Mouse (Mus musculus): ENCODE data around the gene Kcnj12.

Kcnj12 gene

DNA sequence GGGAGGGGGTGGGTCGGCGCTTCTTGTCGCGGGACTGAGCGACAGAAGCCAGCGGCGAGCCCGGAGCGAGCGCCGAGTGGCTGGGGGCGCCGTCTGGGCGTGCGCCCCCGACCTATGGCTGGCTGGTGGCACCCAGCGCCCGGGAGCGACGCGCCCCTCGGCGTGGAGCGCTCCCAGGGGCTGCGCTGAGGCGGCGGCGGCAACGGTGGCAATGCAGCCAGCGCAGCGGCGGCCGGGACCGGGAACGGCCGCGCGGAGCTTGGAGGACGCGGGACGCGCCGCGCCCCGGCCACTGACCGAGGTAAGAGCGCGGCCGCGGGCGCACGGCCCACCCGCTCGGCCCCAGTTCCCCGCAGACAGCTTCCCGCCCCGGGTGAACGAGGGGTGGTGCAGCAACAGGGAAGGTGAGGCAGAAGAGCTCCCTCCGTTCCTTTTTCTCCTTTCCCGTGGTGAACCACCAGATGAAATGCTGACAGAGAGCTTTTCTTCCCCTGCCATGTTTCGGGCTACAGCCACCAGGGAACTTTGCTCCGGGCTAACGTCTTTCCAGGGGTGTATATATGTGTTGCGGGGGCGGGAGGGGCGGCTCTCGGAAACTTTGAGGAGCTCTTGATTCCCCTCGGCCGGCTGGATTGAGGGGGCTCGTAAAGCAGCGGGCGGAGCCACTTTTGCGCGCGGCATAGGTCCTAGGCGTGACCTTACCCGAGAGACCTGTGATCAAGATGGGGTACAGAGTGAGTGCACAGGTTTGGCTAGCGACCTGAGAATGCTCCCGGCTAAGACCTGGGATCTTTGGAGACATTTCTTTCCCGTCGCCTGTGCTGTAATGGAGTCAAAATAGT is at the start of gene Kcnj12:
TSS of gene Kcnj12 (plus strand) at position 15 of the 842 bp plus-strand sequence.
- no peak for DNase-seq (ENCODE audit: low spot score)

DNA sequence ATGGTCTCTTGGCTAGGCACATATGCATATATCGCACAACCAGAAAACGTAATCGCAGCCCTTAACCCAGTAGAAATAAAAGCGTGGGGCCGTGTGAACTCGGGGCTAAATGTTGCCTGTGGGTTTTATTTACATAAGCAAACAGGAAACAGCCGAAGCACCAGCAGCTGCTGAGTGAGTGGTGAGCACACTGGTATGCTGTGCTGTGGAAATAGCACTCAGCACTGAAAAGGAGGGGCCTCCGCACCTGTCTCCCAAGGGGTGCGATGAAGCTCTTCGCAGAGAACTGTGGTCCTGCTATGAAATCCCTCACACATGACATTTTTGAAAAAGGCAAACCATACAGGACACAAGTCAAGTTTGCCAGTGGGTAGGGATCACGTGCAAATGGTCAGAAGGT is 47.3 kb upstream of the Kcnj12 start:
- DNase-seq (ENCODE audit: low spot score): no peak

DNA sequence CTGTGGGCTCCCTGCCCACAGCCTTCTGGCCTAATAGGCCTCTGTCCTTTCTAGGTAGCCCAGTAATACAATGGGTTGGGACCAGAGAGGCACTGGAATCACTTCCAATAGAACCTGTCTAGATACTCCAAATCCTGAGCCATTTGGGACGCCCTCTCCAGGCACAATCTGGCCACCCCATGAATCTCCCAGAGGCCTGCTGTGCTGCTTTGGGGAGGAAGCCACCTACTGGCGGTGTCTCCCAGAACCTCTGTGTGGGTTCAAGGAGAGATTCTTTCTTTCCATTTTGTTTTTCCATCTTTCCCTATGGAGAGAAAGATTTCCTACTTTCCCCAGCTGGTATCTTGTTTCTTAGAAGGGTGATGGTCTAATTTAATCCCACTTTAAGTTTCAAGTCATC is 46.1 kb upstream of the Kcnj12 start:
- no peak for DNase-seq (ENCODE audit: low spot score)

DNA sequence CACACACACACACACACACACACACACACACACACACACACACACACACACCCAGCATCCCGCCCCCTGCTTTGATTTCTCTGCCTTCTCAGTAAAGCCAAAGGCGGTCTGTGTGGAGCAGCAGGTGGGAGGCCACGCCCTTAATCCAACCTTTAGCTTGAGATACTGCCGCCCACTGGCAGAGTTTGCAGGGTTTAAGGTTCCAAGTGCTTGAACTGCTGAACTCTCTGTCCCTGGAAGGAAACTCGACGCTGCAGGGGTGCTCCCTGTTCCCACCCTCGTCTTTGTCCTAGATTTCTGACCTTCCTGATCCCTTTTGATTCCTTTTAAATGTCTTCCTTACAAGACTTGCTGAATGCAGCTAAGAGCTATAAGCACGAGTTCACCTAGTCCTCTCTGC is 45.6 kb upstream of the Kcnj12 start:
- no peak for DNase-seq (ENCODE audit: low spot score)

DNA sequence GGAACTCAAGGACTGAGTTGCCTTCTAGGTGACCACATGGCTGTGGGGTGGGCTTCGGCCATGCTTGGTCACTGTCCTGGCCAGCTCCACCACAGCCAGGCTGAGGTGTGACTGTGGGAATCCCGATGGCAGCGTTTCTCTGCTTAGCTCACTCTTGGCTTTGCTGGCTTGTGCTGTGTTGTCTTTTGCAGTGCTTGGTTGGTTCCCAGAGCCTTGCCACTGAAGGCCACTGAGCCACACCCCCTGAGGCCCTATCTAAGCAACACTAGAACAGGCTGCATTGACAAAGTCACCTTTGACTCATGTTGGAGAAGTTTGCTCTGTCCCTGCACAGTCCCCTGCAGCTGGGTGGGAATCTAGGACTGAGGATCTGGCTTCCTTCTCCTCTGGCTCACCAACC is 45.2 kb upstream of the Kcnj12 start:
- no peak for DNase-seq (ENCODE audit: low spot score)

DNA sequence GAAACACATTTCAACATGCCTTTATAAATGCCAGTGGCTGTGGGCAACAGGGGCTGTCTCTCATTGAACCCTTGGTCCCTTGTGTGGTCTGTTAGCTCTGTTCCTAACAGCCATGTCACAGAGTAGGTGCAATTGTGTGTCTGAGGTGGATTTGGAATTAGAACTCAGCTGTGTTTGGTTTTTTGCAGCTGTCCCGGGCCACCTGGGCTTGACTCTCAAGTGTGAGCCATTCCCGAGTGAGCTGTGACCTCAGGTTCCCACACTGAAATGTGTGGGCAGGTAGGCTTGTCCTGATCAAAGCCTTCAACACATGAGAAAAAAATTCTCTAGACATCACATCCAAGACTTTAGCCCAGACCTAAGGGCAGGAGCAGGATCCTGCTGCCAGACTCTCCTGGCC is 43.7 kb upstream of the Kcnj12 start:
- no peak for DNase-seq (ENCODE audit: low spot score)

DNA sequence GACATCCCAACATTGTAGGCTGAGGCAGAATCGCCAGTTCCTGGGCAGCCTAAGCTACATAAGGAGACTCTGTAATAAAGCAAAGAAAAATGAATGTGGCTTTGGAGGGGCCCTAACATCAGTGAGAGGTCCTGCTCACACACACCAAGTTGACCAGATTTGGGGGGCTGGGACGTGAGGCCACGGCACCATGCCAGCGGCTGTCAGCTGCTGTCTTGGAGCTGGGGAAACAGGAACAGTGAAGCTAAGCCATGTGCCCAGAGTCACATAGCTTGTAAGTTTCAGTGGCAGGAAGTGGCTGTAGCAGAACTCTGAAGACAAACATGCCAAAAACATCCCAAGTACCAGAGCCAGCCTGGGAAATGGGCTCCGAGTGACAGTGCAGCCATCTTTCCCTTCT is 42.6 kb upstream of the Kcnj12 start:
- peak; percentile 36 for DNase-seq (ENCODE audit: low spot score)

DNA sequence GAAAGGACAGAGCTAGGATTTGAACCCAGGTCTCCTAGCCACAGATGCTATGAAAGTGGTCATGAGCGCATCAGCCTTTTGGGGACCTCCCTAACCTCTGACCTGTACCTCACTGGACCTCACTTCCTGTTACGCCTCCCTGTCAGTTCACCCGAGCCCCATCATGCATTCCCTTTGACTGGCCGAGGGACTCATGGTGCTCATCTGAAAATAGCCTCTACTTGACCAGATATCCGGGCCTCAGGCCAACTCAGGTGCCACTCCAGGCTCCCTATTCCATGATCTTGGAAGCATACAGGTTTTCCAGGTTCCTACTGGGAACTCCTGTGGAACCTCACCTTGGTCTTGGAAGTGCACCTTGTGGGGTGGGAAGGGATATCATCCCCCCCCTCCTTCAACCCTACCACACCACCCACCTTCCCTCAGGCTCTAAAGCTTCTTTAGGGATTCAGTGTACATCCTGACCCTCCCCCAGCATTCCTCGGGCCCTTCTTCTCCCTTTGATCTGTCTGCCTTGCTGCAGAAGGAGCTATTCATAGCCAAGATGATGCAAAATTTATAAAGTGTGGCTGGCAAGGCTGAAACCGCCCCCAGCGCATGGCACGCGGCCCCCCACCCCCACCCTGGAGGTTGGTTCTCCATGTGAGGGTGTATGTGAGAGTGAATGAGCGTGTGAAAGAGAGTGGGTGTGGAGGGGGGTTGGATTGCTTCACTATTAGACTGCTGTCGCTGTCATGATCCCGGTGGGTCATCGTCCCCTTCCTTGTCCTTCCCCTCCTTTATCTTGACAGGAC is 40.5 kb upstream of the Kcnj12 start:
- DNase-seq (ENCODE audit: low spot score): peak; percentile 32

DNA sequence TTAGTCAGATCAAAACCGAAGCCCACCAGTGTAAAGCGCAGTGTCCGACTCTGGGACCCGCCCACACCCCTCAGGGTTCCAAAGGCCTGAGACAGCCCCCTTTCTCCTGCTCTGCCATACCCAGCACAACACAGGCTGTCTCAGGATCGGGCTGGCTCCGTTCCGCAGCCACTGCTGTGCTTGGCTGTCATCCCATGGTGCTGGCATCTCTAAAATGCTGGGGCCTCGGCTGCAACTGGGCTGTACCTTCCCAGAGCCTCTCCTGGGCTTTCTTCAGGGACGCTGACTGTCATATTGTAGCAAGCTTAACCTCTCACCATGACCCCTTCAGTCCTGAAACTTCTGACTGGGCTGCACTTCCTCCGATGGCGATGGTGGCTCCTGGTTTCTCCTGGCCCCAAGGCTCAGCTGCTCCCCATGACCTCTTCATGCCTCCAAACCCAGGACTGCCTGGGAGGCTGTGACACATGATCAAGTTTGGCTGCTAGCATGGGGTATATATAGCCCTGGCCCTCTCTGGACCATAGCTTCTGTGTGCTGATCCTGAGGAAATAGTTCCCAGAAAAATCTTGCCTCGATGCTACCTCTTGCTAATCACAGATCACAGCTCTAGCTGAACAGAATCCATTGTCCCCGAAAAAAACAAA is 37.3 kb upstream of the Kcnj12 start:
- DNase-seq (ENCODE audit: low spot score): peak; percentile 39

DNA sequence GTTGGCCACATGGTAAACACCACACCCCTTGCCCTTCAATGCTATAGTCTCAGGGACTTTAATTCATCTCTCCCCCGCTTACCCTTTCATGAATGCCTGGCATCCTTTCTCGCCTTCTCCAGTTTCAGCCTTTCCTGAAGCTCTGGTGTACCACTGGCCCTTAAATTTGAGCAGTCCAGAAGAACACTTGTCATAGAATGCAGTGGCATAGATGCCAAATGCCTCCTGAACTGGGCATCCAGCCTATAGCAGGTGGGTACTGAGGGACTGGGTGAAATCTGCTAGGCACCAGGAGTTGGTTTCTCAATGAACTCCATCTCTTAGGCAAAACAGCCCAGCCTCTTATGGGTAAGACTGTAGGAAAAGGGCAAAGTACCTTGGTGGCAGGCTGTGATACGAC is 31.9 kb upstream of the Kcnj12 start:
- DNase-seq (ENCODE audit: low spot score): no peak

DNA sequence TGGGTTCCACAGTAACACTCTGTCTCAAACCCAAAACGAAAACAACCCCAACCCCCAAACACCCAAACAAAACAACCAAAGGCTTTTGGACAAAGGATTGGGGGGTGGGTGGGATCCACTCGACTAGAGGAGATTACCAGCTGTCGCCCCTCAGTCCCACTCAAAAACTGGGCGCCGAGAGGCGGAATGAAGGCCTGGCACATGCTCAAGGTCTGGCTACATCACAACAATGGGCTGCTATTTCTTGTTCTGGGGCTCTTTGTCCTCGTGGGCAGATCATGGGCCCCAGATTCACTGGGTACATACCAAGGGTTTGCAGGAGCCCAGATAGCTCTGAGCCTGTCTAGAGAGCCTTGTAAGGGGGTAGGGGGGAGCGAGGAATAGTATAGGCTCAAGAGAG is 19.6 kb upstream of the Kcnj12 start:
- DNase-seq (ENCODE audit: low spot score): no peak

DNA sequence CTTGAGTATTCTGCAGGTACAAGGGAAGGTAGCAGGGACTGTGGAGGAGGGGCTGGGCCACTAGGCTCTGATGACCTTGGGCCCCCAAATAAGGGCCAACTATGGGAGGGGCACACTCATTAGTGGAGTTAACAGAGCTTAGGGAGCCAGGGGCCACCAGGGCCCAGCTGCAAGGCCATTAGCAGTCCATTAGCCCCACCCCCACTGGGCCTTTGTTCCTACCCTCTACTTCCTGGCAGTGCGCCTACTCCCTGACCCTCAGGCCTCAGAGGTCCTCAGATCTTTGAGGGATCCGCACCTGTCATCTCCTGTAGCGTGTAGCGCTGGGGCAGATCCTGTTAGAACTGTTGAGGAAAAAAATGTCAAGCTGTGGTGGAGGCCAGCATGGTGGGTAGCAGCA is 18.3 kb upstream of the Kcnj12 start:
- DNase-seq (ENCODE audit: low spot score): no peak

DNA sequence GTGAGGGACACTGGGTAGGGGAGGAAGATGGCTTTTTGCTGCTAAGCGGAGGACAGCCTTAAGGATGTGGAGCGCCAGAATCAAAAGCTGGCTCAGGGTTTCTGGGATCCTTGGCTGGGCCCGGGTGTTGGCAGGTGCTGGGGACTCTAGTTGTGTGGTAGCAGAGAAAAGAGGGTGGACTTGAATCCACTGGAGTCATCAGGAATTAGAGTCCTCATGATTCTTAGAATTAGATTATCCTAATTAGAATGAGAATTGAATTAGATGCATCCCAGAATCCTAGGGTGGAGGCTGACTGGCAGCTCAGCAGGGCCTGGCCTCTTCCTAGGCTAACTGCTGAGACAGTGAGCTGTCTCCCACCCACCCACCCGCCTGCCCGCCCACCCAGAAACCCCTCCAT is 17.6 kb upstream of the Kcnj12 start:
- no peak for DNase-seq (ENCODE audit: low spot score)

DNA sequence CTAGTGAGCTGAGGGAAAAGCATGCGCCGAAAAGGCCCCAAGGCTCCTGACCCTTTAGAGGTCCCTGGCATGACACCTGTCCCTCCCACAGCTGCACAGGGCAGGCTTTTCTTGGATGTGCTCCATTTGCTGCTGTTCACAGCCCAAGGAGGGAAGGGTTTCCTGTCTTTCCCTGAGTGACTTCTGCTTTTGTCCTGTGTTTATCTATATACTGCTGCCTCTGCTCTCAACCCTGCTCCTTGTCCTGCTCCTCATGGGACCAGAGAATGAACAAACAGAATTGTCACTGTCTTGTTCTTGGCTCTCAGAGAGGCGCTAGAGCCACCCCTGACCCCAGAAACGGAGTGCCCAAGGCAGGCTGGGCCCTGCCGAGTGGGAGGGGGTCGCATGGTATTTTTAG is 17.0 kb upstream of the Kcnj12 start:
- DNase-seq (ENCODE audit: low spot score): no peak

DNA sequence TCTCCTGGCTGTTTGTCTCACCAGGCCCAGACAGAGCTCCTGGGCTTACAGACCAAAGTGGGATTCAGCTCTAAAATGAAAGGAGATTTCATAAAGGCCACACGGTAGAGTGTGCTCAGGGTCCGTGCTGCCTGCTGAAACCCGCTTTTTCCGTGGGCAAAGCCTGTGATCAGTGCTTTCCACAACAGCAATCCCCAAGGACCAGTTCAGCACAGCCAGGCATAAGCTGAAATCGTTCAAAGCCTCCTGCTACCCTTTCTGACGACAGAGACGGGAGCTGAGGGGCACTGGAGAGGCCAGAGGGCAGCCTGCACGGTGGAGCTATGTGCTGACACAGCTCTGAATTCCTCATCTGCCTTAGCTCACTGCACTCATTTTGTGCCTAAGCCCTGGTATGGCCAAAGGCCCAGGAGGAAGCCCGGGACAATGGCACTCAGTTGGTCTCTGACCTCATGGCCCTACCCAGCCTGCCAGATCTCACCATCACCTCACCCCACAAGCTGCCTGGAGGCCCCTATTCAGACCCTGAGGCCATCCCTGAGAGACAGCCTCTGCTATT is 10.5 kb upstream of the Kcnj12 start:
- DNase-seq (ENCODE audit: low spot score): no peak

DNA sequence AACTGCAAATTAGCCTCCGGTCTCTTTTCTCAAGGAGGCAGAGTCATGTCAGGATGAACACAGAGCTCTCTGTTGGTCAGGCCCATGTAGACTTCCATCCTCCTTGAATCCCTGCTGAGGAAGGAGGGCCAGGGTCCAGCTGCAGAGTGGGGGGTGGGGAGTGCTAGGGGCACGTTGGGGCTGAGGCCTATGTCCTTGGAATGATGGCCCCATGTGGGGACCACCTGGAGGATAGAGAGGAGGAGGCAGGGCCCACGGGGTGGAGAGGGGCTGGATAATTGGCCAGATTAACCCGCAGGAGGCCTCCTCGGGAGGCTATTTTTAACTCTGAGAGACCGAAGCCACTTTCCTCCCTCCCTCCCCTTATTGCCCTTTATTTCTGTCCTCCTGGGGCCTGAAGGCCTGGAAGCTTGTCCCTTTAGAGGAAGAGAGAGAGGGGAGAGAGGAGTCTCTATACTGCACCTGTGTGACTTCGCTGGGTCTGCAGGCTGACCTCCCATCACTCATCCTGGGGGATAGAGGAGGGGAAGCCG is 5.4 kb upstream of the Kcnj12 start:
- no peak for DNase-seq (ENCODE audit: low spot score)

DNA sequence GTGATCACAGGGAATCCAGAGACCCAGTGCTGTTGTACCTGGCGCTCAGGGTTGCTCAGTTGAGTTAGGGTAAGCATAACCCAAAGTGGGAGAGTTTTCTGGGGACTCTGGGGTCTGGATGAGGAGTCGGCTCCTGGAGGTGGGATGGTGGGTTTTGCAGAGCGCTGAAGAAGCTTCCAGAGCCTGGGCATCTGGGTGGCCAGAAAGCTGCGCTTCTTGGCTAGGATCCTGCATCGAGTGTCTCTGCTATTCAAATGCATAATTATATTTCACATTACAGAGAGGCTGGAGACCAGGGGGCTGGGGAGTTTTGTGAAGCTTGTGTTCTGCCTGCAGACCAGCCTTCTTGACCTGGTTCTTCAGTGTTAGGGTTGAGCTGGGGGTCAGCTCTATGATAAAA is 1.2 kb upstream of the Kcnj12 start:
- no peak for DNase-seq (ENCODE audit: low spot score)

DNA sequence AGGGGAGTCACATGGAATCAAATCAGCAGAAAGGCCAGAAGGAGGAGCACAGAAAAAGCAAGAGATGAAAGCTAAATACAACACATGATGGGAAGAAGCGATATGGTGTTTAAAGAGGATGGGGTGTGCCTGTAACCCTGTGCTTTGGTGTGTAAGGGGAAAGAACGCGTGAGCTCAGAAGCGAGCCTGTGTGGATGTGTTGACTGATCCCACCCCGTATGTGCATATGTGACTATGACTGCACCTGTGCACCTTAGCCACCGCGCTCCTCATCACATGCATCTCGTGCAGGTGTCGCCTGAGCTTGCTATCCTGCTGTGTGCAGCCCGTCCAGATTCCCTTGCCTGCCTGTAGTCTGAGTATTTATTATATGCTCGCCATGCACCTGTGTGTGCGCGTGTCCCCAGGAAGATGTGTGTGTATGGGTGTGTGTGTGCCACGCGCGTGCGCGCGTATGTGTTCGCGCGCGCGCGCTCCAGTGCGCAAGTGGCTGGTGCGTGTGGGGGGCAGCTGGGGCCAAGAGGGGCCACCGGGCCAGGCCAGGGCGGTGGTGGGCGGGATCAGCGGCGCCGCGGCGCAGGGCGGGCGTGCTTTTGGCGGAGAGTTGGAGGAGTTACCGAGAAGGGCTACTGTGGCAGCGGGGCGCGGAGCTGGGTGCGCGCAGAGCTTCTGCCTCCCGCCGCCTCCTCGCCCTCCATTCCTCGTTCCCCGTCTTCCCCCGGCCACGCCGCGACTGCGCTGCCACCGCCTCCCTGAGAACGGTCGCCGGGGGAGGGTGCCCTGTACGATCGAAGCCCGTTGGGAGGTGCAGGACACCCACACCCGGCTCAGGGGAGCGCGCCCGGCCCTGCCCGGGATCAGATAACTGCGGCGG is 451 bp upstream of the Kcnj12 start:
- no peak for DNase-seq (ENCODE audit: low spot score)

DNA sequence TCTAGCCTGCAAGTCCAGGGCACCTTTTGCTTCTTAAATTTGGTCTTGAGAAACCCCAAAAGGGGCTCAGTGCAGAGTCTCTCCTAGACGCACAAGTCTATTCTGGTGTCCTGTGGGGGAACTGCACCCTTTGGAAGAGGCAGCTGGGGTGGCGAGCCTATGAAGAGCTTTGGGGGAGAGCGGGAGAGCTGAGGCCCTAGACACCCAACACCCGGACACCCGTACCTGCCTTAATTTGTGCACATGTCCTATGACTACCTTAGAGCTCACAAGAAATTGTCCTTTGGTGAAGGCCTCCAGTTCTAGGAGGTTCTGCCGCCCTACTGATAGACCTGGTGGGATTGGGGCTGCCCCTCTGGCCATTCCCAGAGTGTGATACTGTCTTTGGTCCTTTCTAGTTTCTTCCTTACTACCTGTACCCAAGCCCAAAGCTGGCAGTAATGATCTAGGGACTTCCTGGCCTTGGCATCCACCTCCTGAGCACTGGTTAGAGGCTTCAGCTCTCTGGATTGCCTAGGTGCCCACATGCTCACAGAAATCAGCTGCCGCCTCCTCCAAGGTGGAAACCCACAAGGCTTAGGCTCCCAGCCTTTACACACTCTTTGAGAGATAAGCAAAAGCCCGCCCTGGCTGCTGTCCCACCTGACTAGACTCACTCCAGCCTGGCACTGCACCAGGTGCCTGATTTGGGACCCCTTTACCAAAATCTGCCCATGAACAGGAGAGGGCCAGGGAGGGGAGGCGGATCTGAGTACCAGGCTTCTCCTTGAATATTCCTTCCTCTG is 1.2 kb downstream of the Kcnj12 start:
- DNase-seq (ENCODE audit: low spot score): no peak

DNA sequence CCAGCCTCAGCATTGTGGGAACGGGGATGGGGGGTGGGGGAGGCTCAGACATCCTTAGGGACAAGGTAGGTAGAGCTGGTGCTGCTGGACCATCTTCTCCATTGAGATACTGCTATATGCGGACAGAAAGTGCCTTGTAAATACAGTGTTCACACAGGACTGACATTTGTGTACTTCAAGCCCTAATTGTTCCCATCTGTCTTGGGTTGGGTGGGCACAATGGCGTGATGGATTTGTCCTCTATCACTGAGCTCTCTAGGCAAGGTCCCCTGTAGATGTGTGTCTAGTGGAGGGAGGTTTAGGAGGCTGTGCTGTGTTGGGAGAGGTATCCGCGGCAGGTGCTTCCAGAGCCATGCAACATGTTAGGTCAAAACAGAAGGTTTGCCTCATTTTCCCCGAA is 2.0 kb downstream of the Kcnj12 start:
- DNase-seq (ENCODE audit: low spot score): no peak

DNA sequence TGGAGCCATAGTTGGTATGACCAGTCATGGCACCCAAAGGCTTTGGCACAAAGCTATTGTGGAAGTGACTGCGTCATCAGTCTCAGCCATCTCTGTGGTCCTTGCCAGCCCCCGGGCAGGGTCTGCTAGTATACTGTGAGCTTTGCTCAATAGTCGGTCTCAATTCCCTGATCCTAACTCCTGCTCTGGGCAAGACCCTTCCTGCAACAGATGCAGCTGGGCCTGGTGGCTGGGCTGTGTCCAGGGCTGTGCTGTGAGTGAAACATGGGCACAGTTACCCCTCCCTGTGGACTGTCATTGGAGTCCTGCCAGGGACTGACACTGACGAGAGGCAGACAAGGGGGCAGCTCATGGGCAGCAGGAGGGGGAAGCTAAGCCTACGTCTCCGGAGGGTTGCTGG is 2.6 kb downstream of the Kcnj12 start:
- no peak for DNase-seq (ENCODE audit: low spot score)
